Mouse (Mus musculus) liver, embryonic 15.5 days (tissue): Measurements from ENCODE around the gene Plcb4. TPM values are rescaled to one million over a fixed set of nuclear protein-coding genes. Genes with fewer than 3 reads are reported as not detected.

Experiments
- ATAC-seq: fragments of 200-750 bp; cut with Nextera tagmentation; 2 replicates; pipeline ENCODE4 v1.8.0; 2017; ENCODE audit warnings: moderate number of reproducible peaks, mild to moderate bottlenecking, moderate library complexity; ENCODE audit not compliant: insufficient read depth
- H3K27ac ChIP-seq: fragments of 300-500 bp; sonication (generic); replicated peaks from 2 replicates; pipeline ENCODE4 v1.5.1; 2015; ENCODE audit warnings: mild to moderate bottlenecking, inconsistent platforms
- H3K27me3 ChIP-seq: fragments of 300-500 bp; sonication (generic); 2 replicates; pipeline ENCODE4 v1.6.1; 2015; ENCODE audit warnings: mild to moderate bottlenecking, inconsistent platforms
- H3K36me3 ChIP-seq: fragments of 300-500 bp; sonication (generic); replicated peaks from 2 replicates; pipeline ENCODE4 v1.6.1; 2015; ENCODE audit warnings: moderate library complexity, mild to moderate bottlenecking, inconsistent platforms
- H3K4me1 ChIP-seq: fragments of 300-500 bp; sonication (generic); replicated peaks from 2 replicates; pipeline ENCODE4 v1.6.1; 2015; ENCODE audit warnings: inconsistent platforms
- H3K4me2 ChIP-seq: fragments of 300-500 bp; sonication (generic); 2 replicates; pipeline ENCODE4 v1.6.1; 2015; ENCODE audit warnings: moderate library complexity, mild to moderate bottlenecking, inconsistent platforms
- H3K4me3 ChIP-seq: fragments of 300-500 bp; sonication (generic); replicated peaks from 2 replicates; pipeline ENCODE4 v1.5.1; 2015; ENCODE audit warnings: mild to moderate bottlenecking, inconsistent platforms
- H3K9ac ChIP-seq: fragments of 300-500 bp; sonication (generic); 2 replicates; pipeline ENCODE4 v1.6.1; 2015; ENCODE audit warnings: moderate library complexity, mild to moderate bottlenecking, inconsistent platforms
- H3K9me3 ChIP-seq: fragments of 300-500 bp; sonication (generic); replicated peaks from 2 replicates; pipeline ENCODE4 v1.6.1; 2016; ENCODE audit warnings: inconsistent platforms
- WGBS: fragments of 180-500 bp; shearing (Covaris S2); methylation state at CpG from one replicate; pipeline ENCODE4 v1.1.7; 2015; ENCODE audit warnings: mixed read lengths; ENCODE audit not compliant: insufficient replicate concordance; 5-methylcytosine and 5-hydroxymethylcytosine counted together
- polyA plus RNA-seq: library from polyadenylated mRNA; unstranded; fragments of >200 nt; fragmentation: Nextera tagmentation; extraction: Ambion mirVana; gene quantifications from 2 replicates; pipeline ENCODE4 v1.2.1, GENCODE M21; 2015

The Plcb4 gene
- polyA plus RNA-seq, 1 experiment from 2014 or later, result 1.6 TPM

GRCm38 (mm10) chr2:135764706-135765105 lies 105.9 kb downstream of the Plcb4 start:
- H3K4me2 ChIP-seq, result no peak overlapping the region
- H3K4me3 ChIP-seq, result no peak overlapping the region
- no peaks in the 10 kb centered on the region for H3K9me3 ChIP-seq
- H3K4me1 ChIP-seq, result peaks cover 4% of the 10 kb centered on the region; the same call in 1 of the 2 replicates
- no peak overlapping the region for H3K27ac ChIP-seq
- ATAC-seq, result no peak
- no peak overlapping the region for H3K9ac ChIP-seq
- 57% methylated on average over 8 of the region's 8 CpGs for WGBS
- H3K36me3 ChIP-seq, result no peaks in the 10 kb centered on the region
- H3K27me3 ChIP-seq, result no peaks in the 10 kb centered on the region

- Histone ChIP-seq H3K36me3 (no peaks in the 10 kb centered on the region), H3K9me3 (no peaks in the 10 kb centered on the region), H3K27ac (no peak overlapping the region), H3K4me1 (no peaks in the 10 kb centered on the region), H3K4me2 (no peak overlapping the region), H3K27me3 (no peaks in the 10 kb centered on the region), H3K4me3 (no peak overlapping the region), H3K9ac (no peak overlapping the region)
- ATAC-seq, result no peak
- 70% methylated on average over 6 of the region's 6 CpGs for WGBS
Measured at GRCm38 (mm10) chr2:135766471-135767063, 107.8 kb downstream of the Plcb4 start.

- 66% methylated on average over 5 of the region's 5 CpGs for WGBS
- Histone ChIP-seq H3K36me3 (no peaks in the 10 kb centered on the region), H3K9ac (no peak overlapping the region), H3K27me3 (no peaks in the 10 kb centered on the region), H3K27ac (no peak overlapping the region), H3K9me3 (no peaks in the 10 kb centered on the region), H3K4me3 (no peak overlapping the region), H3K4me2 (no peak overlapping the region), H3K4me1 (no peaks in the 10 kb centered on the region)
- no peak for ATAC-seq
Measured at GRCm38 (mm10) chr2:135767535-135767934, 108.7 kb downstream of the Plcb4 start.

- H3K36me3 ChIP-seq, result no peaks in the 10 kb centered on the region
- no peak for ATAC-seq
- no peaks in the 10 kb centered on the region for H3K9me3 ChIP-seq
- WGBS, result 75% methylated on average over 8 of the region's 8 CpGs
- H3K4me3 ChIP-seq, result no peak overlapping the region
- H3K4me1 ChIP-seq, result no peaks in the 10 kb centered on the region
- no peak overlapping the region for H3K9ac ChIP-seq
- no peaks in the 10 kb centered on the region for H3K27me3 ChIP-seq
- no peak overlapping the region for H3K4me2 ChIP-seq
- H3K27ac ChIP-seq, result no peak overlapping the region
Measured at GRCm38 (mm10) chr2:135769701-135770100, 110.9 kb downstream of the Plcb4 start.

- H3K4me2 ChIP-seq, result no peak overlapping the region
- no peak overlapping the region for H3K27ac ChIP-seq
- no peak overlapping the region for H3K4me3 ChIP-seq
- H3K4me1 ChIP-seq, result no peaks in the 10 kb centered on the region
- WGBS, result 81% methylated on average over 9 of the region's 9 CpGs
- H3K36me3 ChIP-seq, result no peaks in the 10 kb centered on the region
- H3K9ac ChIP-seq, result no peak overlapping the region
- no peak for ATAC-seq
- H3K9me3 ChIP-seq, result no peaks in the 10 kb centered on the region
- H3K27me3 ChIP-seq, result no peaks in the 10 kb centered on the region
Measured at GRCm38 (mm10) chr2:135770226-135770625, 111.4 kb downstream of the Plcb4 start.

GRCm38 (mm10) chr2:135773194-135773972 lies 114.6 kb downstream of the Plcb4 start:
- no peak overlapping the region for H3K27ac ChIP-seq
- H3K36me3 ChIP-seq, result no peaks in the 10 kb centered on the region
- 30% methylated on average over 10 of the region's 10 CpGs for WGBS
- no peaks in the 10 kb centered on the region for H3K27me3 ChIP-seq
- no peaks in the 10 kb centered on the region for H3K9me3 ChIP-seq
- no peak overlapping the region for H3K9ac ChIP-seq
- no peak for ATAC-seq
- no peaks in the 10 kb centered on the region for H3K4me1 ChIP-seq
- H3K4me3 ChIP-seq, result no peak overlapping the region
- H3K4me2 ChIP-seq, result no peak overlapping the region

- no peak for ATAC-seq
- H3K9ac ChIP-seq, result no peak overlapping the region
- WGBS, result 34% methylated on average over 4 of the region's 4 CpGs
Measured at GRCm38 (mm10) chr2:135775026-135775425, 116.2 kb downstream of the Plcb4 start.

GRCm38 (mm10) chr2:135776131-135776775 lies 117.4 kb downstream of the Plcb4 start:
- H3K9ac ChIP-seq, result no peak overlapping the region
- no peak overlapping the region for H3K27ac ChIP-seq
- H3K36me3 ChIP-seq, result no peaks in the 10 kb centered on the region
- no peaks in the 10 kb centered on the region for H3K4me1 ChIP-seq
- H3K9me3 ChIP-seq, result no peaks in the 10 kb centered on the region
- H3K4me3 ChIP-seq, result no peak overlapping the region
- no peak overlapping the region for H3K4me2 ChIP-seq
- no peaks in the 10 kb centered on the region for H3K27me3 ChIP-seq
- 70% methylated on average over 4 of the region's 4 CpGs for WGBS
- no peak for ATAC-seq

More at GRCm38 (mm10) chr2:135775026-135775425, 116.2 kb downstream of the Plcb4 start:
- H3K4me3 ChIP-seq, result no peak overlapping the region
- H3K27ac ChIP-seq, result no peak overlapping the region
- no peak overlapping the region for H3K4me2 ChIP-seq
- no peaks in the 10 kb centered on the region for H3K27me3 ChIP-seq
- no peaks in the 10 kb centered on the region for H3K4me1 ChIP-seq
- no peaks in the 10 kb centered on the region for H3K36me3 ChIP-seq
- H3K9me3 ChIP-seq, result no peaks in the 10 kb centered on the region

- WGBS, result 70% methylated on average over 6 of the region's 6 CpGs
- no peak overlapping the region for H3K4me2 ChIP-seq
- H3K36me3 ChIP-seq, result no peaks in the 10 kb centered on the region
- H3K9ac ChIP-seq, result no peak overlapping the region
- no peak overlapping the region for H3K27ac ChIP-seq
- ATAC-seq, result no peak
- no peaks in the 10 kb centered on the region for H3K9me3 ChIP-seq
- no peak overlapping the region for H3K4me3 ChIP-seq
- H3K27me3 ChIP-seq, result no peaks in the 10 kb centered on the region
- no peaks in the 10 kb centered on the region for H3K4me1 ChIP-seq
Measured at GRCm38 (mm10) chr2:135781391-135781790, 122.6 kb downstream of the Plcb4 start.

GRCm38 (mm10) chr2:135787415-135787814 lies 128.6 kb downstream of the Plcb4 start:
- H3K36me3 ChIP-seq, result no peaks in the 10 kb centered on the region
- 69% methylated on average over 6 of the region's 6 CpGs for WGBS
- H3K4me3 ChIP-seq, result no peak overlapping the region
- H3K9ac ChIP-seq, result no peak overlapping the region
- no peak overlapping the region for H3K27ac ChIP-seq
- no peak overlapping the region for H3K4me2 ChIP-seq
- H3K4me1 ChIP-seq, result no peaks in the 10 kb centered on the region
- no peaks in the 10 kb centered on the region for H3K27me3 ChIP-seq
- no peaks in the 10 kb centered on the region for H3K9me3 ChIP-seq
- no peak for ATAC-seq

GRCm38 (mm10) chr2:135792907-135793306 lies 134.1 kb downstream of the Plcb4 start:
- H3K36me3 ChIP-seq, result no peaks in the 10 kb centered on the region
- WGBS, result 75% methylated on average over 4 of the region's 4 CpGs
- H3K9me3 ChIP-seq, result no peaks in the 10 kb centered on the region
- no peak overlapping the region for H3K27ac ChIP-seq
- no peak overlapping the region for H3K9ac ChIP-seq
- H3K4me1 ChIP-seq, result no peaks in the 10 kb centered on the region
- no peak for ATAC-seq
- H3K4me3 ChIP-seq, result no peak overlapping the region
- no peak overlapping the region for H3K4me2 ChIP-seq
- H3K27me3 ChIP-seq, result no peaks in the 10 kb centered on the region
